Mouse (Mus musculus) CH12.LX (cell line): ENCODE measurements at regions not wholly inside any gene's neighbourhood (a gene's known extent, or its start where the extent isn't known, plus 50 kb on each side); places are given as distances from the start of the nearest gene placed in this dataset.
A peak's percentile ranks its signal among the peaks of the same experiment; 100 is the strongest.

Source experiments
- DNase-seq: peaks from one replicate; pipeline ENCODE4 v3.0.0-alpha.2; 2013; ENCODE audit errors: extremely low read depth
- H3K27ac ChIP-seq: 2 replicates; pipeline ENCODE4 v1.5.1; 2012; ENCODE audit warnings: low read depth, mild to moderate bottlenecking, control low read depth, moderate library complexity; ENCODE audit not compliant: insufficient read depth
- H3K27me3 ChIP-seq: replicated peaks from 2 replicates; pipeline ENCODE3; 2012; ENCODE audit warnings: inconsistent platforms
- H3K36me3 ChIP-seq, 2 experiments: replicated peaks in 1 of 2; 2 replicates each; pipeline versions ENCODE3 to v1.6.1; 2012; ENCODE audit warnings: inconsistent platforms in 1 of 2, low read length in 1 of 2, mild to moderate bottlenecking in 1 of 2, mixed read lengths in 1 of 2, moderate library complexity in 1 of 2; ENCODE audit not compliant: control insufficient read depth in 1 of 2, insufficient read depth in 1 of 2
- H3K4me1 ChIP-seq, 2 experiments: 2 replicates each; pipeline ENCODE4 v1.6.1; 2012; ENCODE audit warnings: inconsistent platforms in 1 of 2, moderate library complexity in 1 of 2; ENCODE audit not compliant: insufficient read depth in 2 of 2, control insufficient read depth in 1 of 2
- H3K4me2 ChIP-seq: 2 replicates; pipeline ENCODE4 v1.6.1; 2012; ENCODE audit warnings: low read depth, mild to moderate bottlenecking, control low read depth; ENCODE audit not compliant: poor library complexity, insufficient read depth, severe bottlenecking
- H3K4me3 ChIP-seq, 3 experiments: fragments of 150-350 bp in 1 of 3; sonication (generic) in 1 of 3; replicated peaks in 1 of 3; 2 replicates each; pipeline versions ENCODE3 to v1.5.1; 2011 to 2012; ENCODE audit warnings: low read depth in 2 of 3, low read length in 2 of 3, mild to moderate bottlenecking in 2 of 3, moderate library complexity in 2 of 3, control low read depth in 1 of 3, improper control_type of control experiment in 1 of 3, inconsistent platforms in 1 of 3, mixed read lengths in 1 of 3; ENCODE audit not compliant: poor library complexity in 1 of 3
- H3K79me2 ChIP-seq: replicated peaks from 2 replicates; pipeline ENCODE4 v1.6.1; 2012; ENCODE audit warnings: mild to moderate bottlenecking, moderate library complexity; ENCODE audit not compliant: control insufficient read depth, poor library complexity, insufficient read depth, severe bottlenecking; ENCODE audit errors: extremely low read depth
- H3K9ac ChIP-seq: 2 replicates; pipeline ENCODE4 v1.6.1; 2012; ENCODE audit warnings: low read depth, mild to moderate bottlenecking, control low read depth, moderate library complexity; ENCODE audit not compliant: insufficient read depth
- H3K9me3 ChIP-seq: replicated peaks from 2 replicates; pipeline ENCODE3; 2012; ENCODE audit warnings: low read length, inconsistent platforms, mixed read lengths
- EP300 ChIP-seq: IDR thresholded peaks from 2 replicates; pipeline ENCODE4 v1.6.1; 2011; ENCODE audit warnings: low read length, improper control_type of control experiment
- JUN ChIP-seq: IDR thresholded peaks from 2 replicates; pipeline ENCODE4 v1.6.1; 2011; ENCODE audit warnings: low read depth, mild to moderate bottlenecking, low read length, improper control_type of control experiment, moderate library complexity; ENCODE audit not compliant: insufficient read depth
- KAT2A ChIP-seq: IDR thresholded peaks from 2 replicates; pipeline ENCODE4 v1.6.1; 2012; ENCODE audit warnings: low read length, improper control_type of control experiment, inconsistent platforms; ENCODE audit not compliant: insufficient replicate concordance
- MYC ChIP-seq: IDR thresholded peaks from 2 replicates; pipeline ENCODE4 v1.6.1; 2011; ENCODE audit warnings: low read depth, mild to moderate bottlenecking, improper control_type of control experiment, low read length
- NRF1 ChIP-seq: IDR thresholded peaks from 2 replicates; pipeline ENCODE4 v1.6.1; 2014; ENCODE audit warnings: low read depth, mild to moderate bottlenecking, inconsistent platforms, low read length, improper control_type of control experiment, moderate library complexity
- PAX5 ChIP-seq: IDR thresholded peaks from 2 replicates; pipeline ENCODE4 v1.6.1; 2012; ENCODE audit warnings: low read length, inconsistent platforms, mixed read lengths
- POLR2A ChIP-seq: IDR thresholded peaks from 2 replicates; pipeline ENCODE4 v1.6.1; 2011; ENCODE audit warnings: low read depth, mild to moderate bottlenecking, improper control_type of control experiment, low read length
- POLR2AphosphoS2 ChIP-seq: IDR thresholded peaks from 2 replicates; pipeline ENCODE4 v1.6.1; 2011; ENCODE audit warnings: low read depth, low read length, improper control_type of control experiment
- ZC3H11A ChIP-seq: IDR thresholded peaks from 2 replicates; pipeline ENCODE4 v1.6.1; 2012; ENCODE audit warnings: low read depth, mild to moderate bottlenecking, inconsistent platforms, low read length, improper control_type of control experiment
- ZKSCAN1 ChIP-seq: IDR thresholded peaks from 2 replicates; pipeline ENCODE4 v1.6.1; 2012; ENCODE audit warnings: low read depth, inconsistent platforms, low read length, improper control_type of control experiment, borderline replicate concordance
- dilution Hi-C: fragments of 300-500 bp; cut with MboI; formaldehyde crosslinking; loops from 2 replicates; pipeline ENCODE4 v1.14.3; 2020; ENCODE audit warnings: low sequenced_read_pairs; ENCODE audit not compliant: extremely low pct_unique_long_range_greater_than_20kb, extremely low pct_ligation_motif_present
- in situ Hi-C: fragments of 300-500 bp; cut with MboI; formaldehyde crosslinking; loops from 3 replicates; pipeline ENCODE4 v1.14.3; 2019; ENCODE audit warnings: low sequenced_read_pairs, low pct_ligation_motif_present, low pct_unique_long_range_greater_than_20kb, mixed read lengths

GRCm38 (mm10) chr13:44509526-44510159 is 219.6 kb upstream of the Jarid2 start:
- no peak for TF ChIP-seq ZC3H11A
- in situ Hi-C loops = no loop called here
- H3K4me3 ChIP-seq = no peak overlapping the region
- dilution Hi-C loops = no loop called here
- no peak overlapping the region for H3K27ac ChIP-seq
- no peaks in the 10 kb centered on the region for H3K9me3 ChIP-seq
- H3K9ac ChIP-seq = no peak overlapping the region
- H3K4me1 ChIP-seq = peaks cover 9 to 52% of the 10 kb centered on the region in 2 experiments
- no peak for DNase-seq
- H3K36me3 ChIP-seq = no peaks in the 10 kb centered on the region
- H3K4me2 ChIP-seq = no peak overlapping the region
- H3K79me2 ChIP-seq = no peaks in the 10 kb centered on the region
- no peaks in the 10 kb centered on the region for H3K27me3 ChIP-seq

GRCm38 (mm10) chr13:44513378-44514285 is 215.6 kb upstream of the Jarid2 start:
- no peak overlapping the region for H3K4me2 ChIP-seq
- no peaks in the 10 kb centered on the region for H3K36me3 ChIP-seq
- TF ChIP-seq PAX5 (no peak), MYC (no peak), JUN (no peak), ZKSCAN1 (no peak), KAT2A (no peak), NRF1 (no peak)
- no peaks in the 10 kb centered on the region for H3K79me2 ChIP-seq
- no peaks in the 10 kb centered on the region for H3K9me3 ChIP-seq
- no peak overlapping the region for H3K27ac ChIP-seq
- in situ Hi-C loops = no loop called here
- H3K9ac ChIP-seq = no peak overlapping the region
- dilution Hi-C loops = no loop called here
- H3K4me1 ChIP-seq = peaks cover 22 to 69% of the 10 kb centered on the region in 2 experiments
- H3K4me3 ChIP-seq = no peak overlapping the region
- DNase-seq = no peak
- H3K27me3 ChIP-seq = no peaks in the 10 kb centered on the region

- no peaks in the 10 kb centered on the region for H3K79me2 ChIP-seq
- H3K4me2 ChIP-seq = no peak overlapping the region
- DNase-seq = no peak
- H3K4me3 ChIP-seq = no peak overlapping the region
- TF ChIP-seq KAT2A (no peak), POLR2A (no peak), EP300 (0 out of 2 replicates have a peak, but pooled peaks have one; percentile 31), POLR2AphosphoS2 (no peak)
- no peaks in the 10 kb centered on the region for H3K9me3 ChIP-seq
- in situ Hi-C loops (no loop called here), dilution Hi-C loops (no loop called here)
- no peaks in the 10 kb centered on the region for H3K27me3 ChIP-seq
- peaks cover 25 to 80% of the 10 kb centered on the region in 2 experiments for H3K4me1 ChIP-seq
- H3K27ac ChIP-seq = no peak overlapping the region
- H3K36me3 ChIP-seq = no peaks in the 10 kb centered on the region
- H3K9ac ChIP-seq = no peak overlapping the region
These were observed 214.6 kb upstream of the Jarid2 start for GRCm38 (mm10) chr13:44514636-44515158.
